Mouse (Mus musculus) embryonic stem cell, embryonic (primary cell): ENCODE results near the gene Mecp2.

Experiments
- CTCF ChIA-PET, 4 experiments: fragments of 300-600 bp in 2 of 4; fragments of 350-600 bp in 2 of 4; sonication (Branson Sonifier 250); formaldehyde crosslinking; loops; one replicate each; lab custom pipeline; 2022; ENCODE audit warnings: inconsistent platforms in 2 of 4; lab: Charles Lee
- POLR2A ChIA-PET, 4 experiments: fragments of 300-600 bp in 2 of 4; fragments of 350-600 bp in 2 of 4; sonication (Branson Sonifier 250); formaldehyde crosslinking; loops; one replicate each; lab custom pipeline; 2022; ENCODE audit warnings: antibody characterized with exemption in 4 of 4, inconsistent platforms in 1 of 4; lab: Charles Lee

Gene Mecp2

DNA sequence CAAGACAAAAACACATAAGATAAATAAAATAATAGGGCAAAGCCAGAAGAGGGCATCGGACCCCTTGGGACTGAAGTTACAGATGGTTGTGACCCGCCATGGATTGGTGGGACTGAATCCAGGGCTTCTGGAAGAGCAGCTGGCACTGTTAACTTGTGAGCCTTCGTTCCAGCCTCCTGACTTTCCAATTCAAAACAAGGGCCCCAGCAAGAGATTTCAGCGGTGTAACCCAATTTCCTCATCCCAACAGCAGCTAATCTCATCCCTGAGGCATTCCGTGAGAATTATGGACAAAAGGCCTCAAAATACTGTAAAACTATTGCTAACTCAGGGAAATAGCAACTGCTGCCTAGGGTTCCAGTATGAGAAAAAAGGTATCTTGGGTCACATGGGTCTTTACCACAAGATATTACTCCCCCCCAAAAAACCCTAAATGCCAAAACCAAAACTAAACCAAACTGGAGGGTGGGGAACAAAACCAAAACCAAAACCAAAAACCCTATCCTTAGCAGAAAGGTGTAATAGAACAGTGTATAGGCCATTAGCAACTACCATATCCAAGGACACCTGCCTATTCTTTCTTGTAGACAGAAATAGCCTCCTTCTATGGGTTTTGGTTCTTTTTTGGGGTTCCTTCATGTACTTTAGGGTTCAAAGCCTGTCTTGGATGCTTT, 97.3 kb downstream of the Mecp2 start:
- ChIA-PET POLR2A (interaction anchor here in 2 of 4 experiments (1.1 to 2.5 kb wide), 2 partner anchors 14 to 15 kb away, joined by 3 to 9 read pairs; partner anchors contain the start of gene Irak1 (in 1 of the 2)), CTCF (no interaction called here)

DNA sequence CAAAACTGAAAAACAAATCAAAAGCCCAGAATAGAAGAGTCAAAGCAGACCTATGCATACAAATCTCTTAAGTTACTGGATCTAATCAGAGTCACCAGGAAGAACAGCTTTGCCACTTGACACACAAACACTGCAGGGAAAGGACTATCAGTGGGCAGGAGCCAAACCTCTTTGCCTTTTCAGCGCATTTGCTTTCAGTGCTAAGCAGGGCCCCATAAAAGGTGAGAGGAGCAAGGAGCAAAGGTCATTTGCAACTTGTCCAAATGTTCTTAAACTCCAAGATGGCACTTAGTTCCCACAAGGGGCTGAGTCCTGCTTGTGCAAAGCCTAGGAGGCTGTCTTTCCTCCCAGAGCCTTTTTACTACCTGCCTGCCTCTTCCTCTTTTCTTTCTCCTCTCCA, 105.2 kb downstream of the Mecp2 start:
- CTCF ChIA-PET: no interaction called here
- POLR2A ChIA-PET: no interaction called here

DNA sequence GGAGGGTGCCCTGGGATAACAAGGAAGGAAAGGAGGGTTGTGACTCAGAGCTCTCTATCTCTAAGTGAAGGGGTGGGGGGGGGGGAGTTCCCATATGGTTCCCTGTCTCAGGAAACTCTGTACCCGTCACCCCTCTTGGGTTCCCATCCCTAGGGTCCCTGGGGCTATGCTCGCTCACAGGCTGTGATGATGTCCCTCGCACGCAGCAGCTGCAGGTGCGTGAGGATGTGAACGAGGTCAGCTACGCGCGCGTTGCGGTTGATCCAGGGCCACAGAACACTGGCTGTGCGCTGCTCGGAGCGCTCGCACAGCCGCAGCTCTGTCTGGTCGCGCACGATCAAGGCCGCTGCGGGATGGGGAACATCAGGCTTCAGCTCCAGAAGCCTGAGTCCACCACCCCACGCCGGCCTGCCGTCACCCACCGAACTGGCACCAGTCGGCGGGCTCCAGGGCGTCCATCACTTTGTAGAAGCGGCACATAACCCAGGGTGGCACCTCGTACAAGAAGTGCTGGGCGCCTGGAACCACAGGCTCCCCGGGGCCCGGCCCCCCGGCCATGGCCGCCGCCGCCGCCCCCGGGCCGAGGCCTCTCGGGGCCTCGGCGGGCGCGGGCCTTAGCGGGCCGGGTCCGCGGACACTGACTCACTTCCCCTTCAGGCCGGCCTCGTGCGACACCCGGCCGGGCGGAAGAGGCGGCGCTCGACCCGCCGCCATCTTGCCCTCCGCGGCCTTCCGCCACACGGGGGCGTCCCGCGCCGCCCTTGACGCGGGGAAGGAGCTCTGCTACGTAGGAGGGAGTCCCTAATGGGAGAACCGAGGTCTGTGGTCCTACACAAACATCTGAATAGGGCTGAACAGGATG, 111.7 kb downstream of the Mecp2 start, which contains the start of gene Irak1:
TSS of gene Irak1 (minus strand) at position 731 of the 862 bp plus-strand sequence.
- POLR2A ChIA-PET: interaction anchor here (0.6 to 5.9 kb wide), 75 partner anchors 8 to 406 kb away, joined by 3 to 75 read pairs (median 4); partner anchors contain the start of genes Hcfc1 (in 3 of the 4), Renbp (in 3 of the 4), Rpl10 (in 3 of the 4) and G6pdx (in 2 of the 4)
- CTCF ChIA-PET: interaction anchor here (0.5 to 1.7 kb wide), 23 partner anchors 8 to 970 kb away, joined by 3 to 13 read pairs (median 3); partner anchors contain the start of gene Renbp (in 1 of the 4)

DNA sequence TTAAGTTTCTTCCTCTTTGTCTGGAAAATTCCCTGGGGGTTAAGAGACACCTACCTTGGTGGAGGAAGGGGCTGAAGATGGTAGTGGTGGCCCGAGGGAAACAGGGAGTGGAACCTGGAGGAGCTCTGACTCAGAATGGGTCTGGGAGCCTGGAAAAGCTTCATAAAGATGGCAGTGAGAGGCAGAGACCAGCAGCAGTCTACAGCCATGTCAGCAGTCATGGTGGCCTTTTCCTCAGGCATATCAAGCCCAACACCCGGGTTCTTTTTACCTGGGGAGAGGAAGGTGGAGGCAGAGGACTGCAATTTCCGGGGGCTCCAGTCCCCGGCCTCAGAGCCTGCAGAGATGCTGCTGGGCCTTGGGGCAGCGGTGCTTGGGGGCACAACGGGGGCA, 112.4 kb downstream of the Mecp2 start:
- POLR2A ChIA-PET: interaction anchor here in 3 of 4 experiments (0.6 to 5.9 kb wide), 54 partner anchors 7 to 407 kb away, joined by 3 to 75 read pairs (median 5); partner anchors contain the start of genes Hcfc1 (in 3 of the 3), Rpl10 (in 3 of the 3), G6pdx (in 2 of the 3) and Arhgap4 (in 1 of the 3)
- CTCF ChIA-PET: interaction anchor here in 3 of 4 experiments (0.6 to 1.7 kb wide), 11 partner anchors 8 to 969 kb away, joined by 3 to 13 read pairs (median 5); partner anchors contain the start of gene Renbp (in 1 of the 3)

DNA sequence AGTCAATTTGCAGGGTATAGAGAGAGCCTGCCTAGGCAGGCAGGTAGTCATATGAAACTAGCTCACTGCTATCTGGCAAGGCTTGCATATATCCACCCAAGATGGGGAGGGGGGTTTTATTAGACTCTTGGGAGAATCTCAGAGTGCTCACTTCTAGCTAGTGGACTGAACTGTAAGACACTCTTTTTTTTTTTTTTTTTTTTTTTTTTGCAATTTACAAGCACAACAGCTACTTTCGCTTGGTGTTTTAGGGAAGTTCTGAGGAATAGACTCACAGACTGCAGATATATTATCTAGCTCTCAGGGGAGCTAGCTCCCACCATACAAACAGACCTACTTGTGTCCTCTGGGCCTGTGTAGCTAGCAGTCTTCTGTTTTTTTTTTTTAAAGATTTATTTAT, 120.6 kb downstream of the Mecp2 start:
- CTCF ChIA-PET: interaction anchor here in 3 of 4 experiments (0.6 to 1.3 kb wide), 6 partner anchors 9 to 215 kb away, joined by 3 to 7 read pairs (median 3); partner anchors contain the start of genes Arhgap4 (in 1 of the 3), Irak1 (in 1 of the 3) and Naa10 (in 1 of the 3)
- POLR2A ChIA-PET: interaction anchor here in 3 of 4 experiments (0.5 to 5.3 kb wide), 18 partner anchors 8 to 414 kb away, joined by 3 to 25 read pairs (median 4); partner anchors contain the start of genes Irak1 (in 2 of the 3) and G6pdx (in 1 of the 3)

DNA sequence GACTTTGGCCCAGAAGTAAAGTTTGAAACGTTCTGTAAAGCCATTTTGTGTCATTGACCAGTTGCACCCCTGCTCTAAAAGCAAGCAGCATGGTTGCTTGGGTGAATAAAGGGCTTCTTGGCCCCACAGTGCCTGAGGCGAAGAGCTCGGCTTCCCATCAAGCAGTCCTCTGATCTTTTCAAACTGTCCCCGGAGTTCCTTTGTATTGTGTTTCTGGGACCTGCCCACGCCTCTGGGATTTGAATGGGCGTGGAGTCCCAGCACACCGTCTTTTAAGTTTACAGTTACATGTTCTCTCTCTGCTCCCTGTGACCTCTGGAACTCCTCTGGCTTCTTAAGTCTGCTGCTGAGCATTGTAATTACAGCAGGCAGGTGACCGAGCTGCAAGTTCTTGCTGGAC, 127.1 kb downstream of the Mecp2 start:
- POLR2A ChIA-PET: interaction anchor here (0.5 to 8.1 kb wide), 30 partner anchors 9 to 385 kb away, joined by 3 to 75 read pairs (median 5); partner anchors contain the start of genes Hcfc1 (in 3 of the 4), Irak1 (in 3 of the 4), Renbp (in 2 of the 4) and Arhgap4 (in 1 of the 4)

DNA sequence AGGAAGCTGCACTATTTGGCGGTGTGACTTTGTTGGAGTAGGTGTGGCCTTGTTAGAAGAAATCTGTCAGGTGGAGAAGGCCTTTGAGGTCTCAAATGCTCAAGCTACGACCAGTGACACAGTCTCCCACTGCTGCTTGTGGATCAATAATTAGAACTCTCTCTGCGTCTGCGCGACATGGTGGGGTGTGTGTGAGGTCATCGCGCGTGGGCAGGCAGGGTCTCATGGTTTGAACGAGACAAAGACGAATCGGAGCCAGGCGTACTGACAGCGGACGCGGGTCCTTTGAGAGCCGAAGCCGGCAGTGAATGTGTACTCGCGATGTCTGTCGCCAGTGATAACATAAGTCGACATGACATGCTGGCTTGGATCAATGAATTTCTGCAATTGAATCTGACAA, 128.8 kb downstream of the Mecp2 start:
- ChIA-PET CTCF (interaction anchor here in 1 of 4 experiments (0.8 kb wide), 1 partner anchor 243 kb away, joined by 3 read pairs; no protein-coding TSS in a partner anchor), POLR2A (interaction anchor here in 3 of 4 experiments (0.8 to 8.1 kb wide), 21 partner anchors 8 to 315 kb away, joined by 3 to 75 read pairs (median 6); partner anchors contain the start of genes Hcfc1 (in 3 of the 3), Irak1 (in 2 of the 3), Arhgap4 (in 1 of the 3) and Naa10 (in 1 of the 3))

More for the DNA sequence above, 127.1 kb downstream of the Mecp2 start:
- CTCF ChIA-PET: interaction anchor here in 2 of 4 experiments (0.7 to 1.2 kb wide), 2 partner anchors 68 to 954 kb away, joined by 3 read pairs; no protein-coding TSS in a partner anchor

DNA sequence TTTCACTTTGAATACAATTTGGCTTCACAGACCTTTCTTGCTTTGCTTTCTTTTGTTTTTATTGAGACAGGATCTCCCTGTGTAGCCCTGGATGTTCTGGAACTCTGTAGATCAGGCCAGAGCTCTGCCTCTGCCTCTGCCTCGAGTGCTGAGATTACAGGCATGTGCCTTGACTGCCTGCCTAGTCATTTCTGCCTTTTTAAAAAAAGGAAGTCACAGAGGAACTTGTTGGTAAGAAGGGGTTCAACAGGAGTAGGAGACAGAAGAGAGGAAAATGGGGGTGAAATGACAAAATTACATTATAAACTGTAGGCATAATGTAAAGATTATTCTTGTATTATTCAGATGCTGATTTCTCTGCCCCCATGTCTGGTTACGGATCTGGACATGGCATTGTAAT, 131.5 kb downstream of the Mecp2 start:
- ChIA-PET POLR2A (interaction anchor here in 3 of 4 experiments (0.7 to 8.1 kb wide), 7 partner anchors 13 to 73 kb away, joined by 3 to 83 read pairs (median 3); partner anchors contain the start of genes Renbp (in 2 of the 3), Hcfc1 (in 1 of the 3) and Irak1 (in 1 of the 3)), CTCF (interaction anchor here in 2 of 4 experiments (0.6 to 1.0 kb wide), 2 partner anchors 19 to 68 kb away, joined by 3 read pairs; no protein-coding TSS in a partner anchor)

DNA sequence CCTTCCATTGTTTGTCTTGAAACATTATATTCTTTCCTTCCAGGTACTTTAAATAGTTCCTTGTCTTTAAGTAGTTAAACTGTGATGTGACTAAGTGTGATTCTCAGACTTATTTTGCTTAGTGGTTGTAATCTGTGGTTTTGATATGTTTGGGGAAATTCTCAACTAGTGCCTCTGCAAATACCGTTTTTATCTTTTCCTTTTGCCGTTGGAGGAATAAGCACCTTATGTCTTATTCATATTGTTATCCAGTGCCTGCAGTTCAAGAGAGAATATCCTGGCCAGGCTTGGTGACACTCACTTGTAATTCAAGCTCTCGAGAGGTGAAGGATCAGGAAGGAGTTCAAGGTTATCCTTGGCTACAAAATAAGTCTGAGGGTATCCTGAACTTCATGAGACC, 134.1 kb downstream of the Mecp2 start:
- ChIA-PET CTCF (no interaction called here), POLR2A (interaction anchor here in 2 of 4 experiments (0.7 to 6.3 kb wide), 10 partner anchors 15 to 71 kb away, joined by 3 to 83 read pairs (median 4); partner anchors contain the start of genes Renbp (in 2 of the 2) and Hcfc1 (in 1 of the 2))

DNA sequence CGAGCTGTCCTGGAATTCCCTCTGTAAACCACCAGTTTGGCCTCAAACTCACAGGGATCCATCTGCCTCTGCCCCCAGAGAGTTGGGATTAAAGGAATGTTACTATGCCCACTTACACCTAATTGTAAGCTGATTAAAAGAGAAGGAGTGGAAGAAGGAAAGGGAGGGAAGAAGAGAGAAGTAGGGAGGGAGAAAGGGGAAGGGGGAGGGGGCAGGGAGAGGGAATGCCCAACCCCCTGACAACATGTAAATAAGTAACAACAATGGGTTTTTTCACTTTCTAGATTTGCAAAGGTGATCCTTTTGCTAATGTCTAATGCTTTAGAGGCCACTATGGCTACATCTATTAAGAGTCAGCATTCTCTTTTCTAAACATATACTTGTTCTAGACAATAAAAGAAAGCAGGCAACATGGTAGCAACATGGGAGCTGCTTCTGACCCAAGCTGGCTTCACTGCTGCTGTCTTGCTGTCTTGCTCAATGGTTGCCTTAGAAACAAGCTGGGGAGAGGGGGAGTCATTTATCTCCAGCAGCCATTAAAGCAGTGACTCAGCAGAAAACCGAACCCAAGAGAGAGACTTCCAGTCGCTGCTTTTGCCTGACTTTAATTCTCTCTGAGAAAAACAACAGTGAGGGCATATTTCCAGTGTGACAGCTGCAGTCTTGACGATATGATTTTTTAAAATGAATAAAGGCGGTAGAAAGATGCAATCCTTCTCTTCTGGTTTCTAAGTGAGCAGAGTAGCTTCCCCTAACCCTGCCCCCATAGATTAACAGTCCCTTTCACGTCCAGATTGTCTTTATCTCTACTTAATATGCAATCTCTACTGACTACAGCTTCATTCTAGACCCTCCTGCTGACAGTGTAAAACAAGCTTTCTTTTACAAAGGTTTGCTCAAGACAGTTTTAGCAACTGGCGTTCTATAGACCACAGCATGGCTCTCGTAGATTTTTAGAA, 136.0 kb downstream of the Mecp2 start:
- ChIA-PET CTCF (interaction anchor here in 3 of 4 experiments (0.6 to 1.2 kb wide), 4 partner anchors 15 to 540 kb away, joined by 3 to 11 read pairs (median 4); partner anchors contain the start of genes Haus7 (in 1 of the 3) and Irak1 (in 1 of the 3)), POLR2A (interaction anchor here in 3 of 4 experiments (0.6 to 6.3 kb wide), 43 partner anchors 8 to 430 kb away, joined by 3 to 83 read pairs (median 4); partner anchors contain the start of genes Hcfc1 (in 3 of the 3), Renbp (in 3 of the 3), Rpl10 (in 3 of the 3) and Irak1 (in 2 of the 3))

DNA sequence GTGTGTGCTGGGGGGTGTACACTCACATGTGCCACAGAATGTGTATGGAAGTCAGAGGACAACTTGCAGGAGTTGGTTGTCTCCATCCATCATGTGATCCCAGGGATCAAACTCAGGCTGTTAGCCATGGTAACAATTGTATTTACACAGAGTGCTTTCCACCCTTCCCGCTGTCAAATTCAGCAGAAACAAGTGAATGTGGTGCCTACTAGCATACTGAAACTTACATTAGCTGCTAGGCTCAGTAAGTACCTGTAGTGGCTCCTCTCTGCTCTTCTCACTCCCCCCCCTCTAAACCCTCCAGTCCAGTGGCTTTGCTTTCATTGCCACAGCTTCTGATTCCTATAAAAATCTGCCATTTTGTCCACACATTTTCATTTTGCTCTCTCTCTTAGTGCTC, 157.4 kb downstream of the Mecp2 start:
- CTCF ChIA-PET: no interaction called here
- POLR2A ChIA-PET: interaction anchor here in 3 of 4 experiments (0.6 to 5.3 kb wide), 4 partner anchors 10 to 20 kb away, joined by 3 to 22 read pairs (median 6); partner anchors contain the start of gene Hcfc1 (in 1 of the 3)
